Mouse (Mus musculus): ENCODE results near the gene Gm13023.
"Not testable (repeated sequence)": the region's sequence is repeated elsewhere in the genome, so short reads cannot be mapped to it uniquely, and the experiment has no call there.

The Gm13023 gene

DNA sequence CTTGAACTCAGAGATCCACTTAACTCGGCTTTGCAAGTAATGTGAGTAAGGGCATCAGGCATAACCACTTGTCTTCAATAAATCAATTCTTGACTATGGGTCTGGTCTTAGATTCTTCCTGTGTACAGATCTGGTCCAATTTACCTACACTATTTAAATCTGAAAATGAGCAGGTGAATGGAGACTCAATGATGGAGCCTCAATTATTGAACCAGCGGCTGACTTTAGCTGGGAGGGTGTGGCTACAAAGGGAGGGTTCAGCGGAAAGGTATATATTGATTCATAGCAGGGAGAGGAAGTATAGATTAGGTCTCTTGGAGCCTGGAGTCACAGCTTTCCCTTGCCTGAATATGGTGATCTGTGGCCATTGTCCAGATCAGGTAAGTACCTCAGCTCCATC, at the start of gene Gm13023:
Gene Gm13023, plus strand, starts transcription at position 301 of the 400 bp plus-strand sequence.
- not testable (repeated sequence) for DNase-seq (ENCODE audit: low spot score in 2 of 2)

DNA sequence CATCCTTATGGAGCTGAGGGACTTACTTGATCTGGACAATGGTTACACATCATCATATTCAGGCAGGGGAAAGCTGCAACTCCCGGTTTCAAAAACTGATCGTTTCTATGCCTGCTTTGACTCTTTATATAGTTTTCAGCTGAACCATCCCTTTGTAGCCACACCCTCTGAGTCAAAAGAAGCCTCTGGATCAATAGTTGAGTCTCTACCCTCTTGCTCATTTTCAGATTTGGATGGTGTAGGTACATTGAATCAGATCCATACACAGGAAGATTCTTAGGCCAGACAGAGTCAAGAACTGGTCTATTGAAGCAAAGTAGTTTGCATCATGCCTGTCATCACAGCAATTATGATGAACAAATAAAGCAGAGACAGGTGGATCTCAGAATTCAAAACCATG, 26.8 kb downstream of the Gm13023 start, which contains the start of gene Gm13084:
Gene Gm13084, minus strand, starts transcription at position 101 of the 400 bp plus-strand sequence.
- no peak for DNase-seq (ENCODE audit: low spot score in 2 of 2)

Measured in natural killer cell, adult 2 months (primary cell).